Mouse (Mus musculus) MEL (cell line): ENCODE measurements around the gene Gldc. TPM values are rescaled to one million over a fixed set of nuclear protein-coding genes. Genes with fewer than 3 reads are reported as not detected.
A peak's percentile ranks its signal among the peaks of the same experiment; 100 is the strongest.

Source experiments
- DNase-seq: peaks from one replicate; pipeline ENCODE4 v3.0.0; 2011; ENCODE audit warnings: low read depth, low spot score
- H3K27ac ChIP-seq: 2 replicates; pipeline ENCODE4 v1.5.1; 2012; ENCODE audit warnings: low read depth, mild to moderate bottlenecking, control low read depth, low read length, moderate library complexity; ENCODE audit not compliant: control insufficient read depth
- H3K27me3 ChIP-seq, 2 experiments: fragments of 150-350 bp in 1 of 2; sonication (generic) in 1 of 2; 2 replicates each; pipeline ENCODE4 v1.6.1; 2012; ENCODE audit warnings: low read length in 2 of 2, mild to moderate bottlenecking in 2 of 2, improper control_type of control experiment in 1 of 2, moderate library complexity in 1 of 2; ENCODE audit not compliant: insufficient read depth in 2 of 2, control insufficient read depth in 1 of 2
- H3K36me3 ChIP-seq, 2 experiments: 2 replicates each; pipeline ENCODE4 v1.6.1; 2012 to 2014; ENCODE audit warnings: low read length in 2 of 2, improper control_type of control experiment in 1 of 2, inconsistent platforms in 1 of 2, mild to moderate bottlenecking in 1 of 2; ENCODE audit not compliant: insufficient read depth in 2 of 2, control insufficient read depth in 1 of 2
- H3K4me1 ChIP-seq, 2 experiments: fragments of 150-350 bp in 1 of 2; sonication (generic) in 1 of 2; 2 replicates each; pipeline ENCODE4 v1.6.1; 2012; ENCODE audit warnings: low read length in 2 of 2, improper control_type of control experiment in 1 of 2, mild to moderate bottlenecking in 1 of 2; ENCODE audit not compliant: insufficient read depth in 2 of 2, control insufficient read depth in 1 of 2
- H3K4me3 ChIP-seq, 2 experiments: fragments of 150-350 bp in 1 of 2; sonication (generic) in 1 of 2; 2 replicates each; pipeline ENCODE4 v1.5.1; 2012; ENCODE audit warnings: low read depth in 2 of 2, low read length in 2 of 2, mild to moderate bottlenecking in 2 of 2, moderate library complexity in 2 of 2, control low read depth in 1 of 2, improper control_type of control experiment in 1 of 2; ENCODE audit not compliant: control insufficient read depth in 1 of 2, insufficient read depth in 1 of 2
- H3K79me2 ChIP-seq: 2 replicates; pipeline ENCODE4 v1.6.1; 2012; ENCODE audit warnings: mild to moderate bottlenecking, low read length, moderate library complexity; ENCODE audit not compliant: control insufficient read depth, poor library complexity, insufficient read depth
- H3K9ac ChIP-seq: 2 replicates; pipeline ENCODE4 v1.6.1; 2012; ENCODE audit warnings: low read depth, mild to moderate bottlenecking, control low read depth, low read length, moderate library complexity; ENCODE audit not compliant: control insufficient read depth, poor library complexity, severe bottlenecking
- H3K9me3 ChIP-seq: fragments of 150-350 bp; sonication (generic); replicated peaks from 2 replicates; pipeline ENCODE4 v1.6.1; 2012; ENCODE audit warnings: mild to moderate bottlenecking, low read length, improper control_type of control experiment, moderate library complexity; ENCODE audit not compliant: insufficient read depth
- BHLHE40 ChIP-seq: IDR thresholded peaks from 2 replicates; pipeline ENCODE4 v1.6.1; 2012; ENCODE audit warnings: low read depth, mild to moderate bottlenecking, inconsistent platforms, low read length, improper control_type of control experiment, borderline replicate concordance
- CHD2 ChIP-seq: IDR thresholded peaks from 2 replicates; pipeline ENCODE4 v1.6.1; 2011; ENCODE audit warnings: low read length, improper control_type of control experiment
- CTCF ChIP-seq, 3 experiments: IDR thresholded peaks in 2 of 3; conservative IDR thresholded peaks in 1 of 3; 2 replicates each; pipeline ENCODE4 v1.5.1; 2011 to 2012; ENCODE audit warnings: low read length in 3 of 3, low read depth in 2 of 3, mild to moderate bottlenecking in 2 of 3, improper control_type of control experiment in 1 of 3, inconsistent platforms in 1 of 3, mixed read lengths in 1 of 3, moderate library complexity in 1 of 3; ENCODE audit not compliant: control insufficient read depth in 1 of 3, insufficient read depth in 1 of 3, poor library complexity in 1 of 3, severe bottlenecking in 1 of 3
- ELF1 ChIP-seq: IDR thresholded peaks from 2 replicates; pipeline ENCODE4 v1.6.1; 2014; ENCODE audit warnings: low read depth, mild to moderate bottlenecking, inconsistent platforms, low read length, improper control_type of control experiment, moderate library complexity
- EP300 ChIP-seq, 2 experiments: IDR thresholded peaks; 2 replicates each; pipeline ENCODE4 v1.6.1; 2011; ENCODE audit warnings: improper control_type of control experiment in 2 of 2, low read length in 2 of 2, low read depth in 1 of 2, mild to moderate bottlenecking in 1 of 2
- ETS1 ChIP-seq: IDR thresholded peaks from 2 replicates; pipeline ENCODE4 v1.6.1; 2012; ENCODE audit warnings: low read depth, mild to moderate bottlenecking, inconsistent platforms, low read length, improper control_type of control experiment, moderate library complexity
- GABPA ChIP-seq: IDR thresholded peaks from 2 replicates; pipeline ENCODE4 v1.6.1; 2012; ENCODE audit warnings: low read depth, mild to moderate bottlenecking, inconsistent platforms, low read length, improper control_type of control experiment, moderate library complexity
- HCFC1 ChIP-seq: IDR thresholded peaks from 2 replicates; pipeline ENCODE4 v1.6.1; 2012; ENCODE audit warnings: low read depth, mild to moderate bottlenecking, inconsistent platforms, low read length, improper control_type of control experiment, moderate library complexity
- JUND ChIP-seq: IDR thresholded peaks from 2 replicates; pipeline ENCODE4 v1.6.1; 2011; ENCODE audit warnings: low read depth, mild to moderate bottlenecking, improper control_type of control experiment, low read length
- MAX ChIP-seq: IDR thresholded peaks from 2 replicates; pipeline ENCODE4 v1.6.1; 2011; ENCODE audit warnings: low read length, improper control_type of control experiment
- MAZ ChIP-seq: IDR thresholded peaks from 2 replicates; pipeline ENCODE4 v1.6.1; 2012; ENCODE audit warnings: low read depth, mild to moderate bottlenecking, inconsistent platforms, low read length, improper control_type of control experiment
- MEF2A ChIP-seq: IDR thresholded peaks from 2 replicates; pipeline ENCODE4 v1.6.1; 2014; ENCODE audit warnings: low read depth, mild to moderate bottlenecking, inconsistent platforms, low read length, improper control_type of control experiment; ENCODE audit not compliant: poor library complexity, insufficient replicate concordance, severe bottlenecking; ENCODE audit errors: extremely low read depth
- MXI1 ChIP-seq: IDR thresholded peaks from 2 replicates; pipeline ENCODE4 v1.6.1; 2011; ENCODE audit warnings: mild to moderate bottlenecking, low read depth, low read length, improper control_type of control experiment
- MYB ChIP-seq: IDR thresholded peaks from 2 replicates; pipeline ENCODE4 v1.6.1; 2011; ENCODE audit warnings: mild to moderate bottlenecking, low read depth, low read length, improper control_type of control experiment
- NRF1 ChIP-seq: IDR thresholded peaks from 2 replicates; pipeline ENCODE4 v1.6.1; 2014; ENCODE audit warnings: low read depth, mild to moderate bottlenecking, inconsistent platforms, low read length, improper control_type of control experiment, moderate library complexity; ENCODE audit not compliant: poor library complexity, insufficient read depth, severe bottlenecking
- RAD21 ChIP-seq: IDR thresholded peaks from 2 replicates; pipeline ENCODE4 v1.6.1; 2011; ENCODE audit warnings: mild to moderate bottlenecking, low read depth, low read length, improper control_type of control experiment
- RCOR1 ChIP-seq: IDR thresholded peaks from 2 replicates; pipeline ENCODE4 v1.6.1; 2012; ENCODE audit warnings: low read depth, mild to moderate bottlenecking, inconsistent platforms, low read length, improper control_type of control experiment
- SIN3A ChIP-seq: IDR thresholded peaks from 2 replicates; pipeline ENCODE4 v1.6.1; 2012; ENCODE audit warnings: low read length, improper control_type of control experiment, inconsistent platforms
- SMC3 ChIP-seq: IDR thresholded peaks from 2 replicates; pipeline ENCODE4 v1.6.1; 2011; ENCODE audit warnings: low read depth, low read length, improper control_type of control experiment
- TAL1 ChIP-seq: IDR thresholded peaks from 2 replicates; pipeline ENCODE4 v1.6.1; 2012; ENCODE audit warnings: mild to moderate bottlenecking, inconsistent platforms, low read length, moderate library complexity, mixed read lengths
- TCF12 ChIP-seq: IDR thresholded peaks from 2 replicates; pipeline ENCODE4 v1.6.1; 2014; ENCODE audit warnings: low read depth, mild to moderate bottlenecking, inconsistent platforms, low read length, improper control_type of control experiment, moderate library complexity
- UBTF ChIP-seq: IDR thresholded peaks from 2 replicates; pipeline ENCODE4 v1.6.1; 2012; ENCODE audit warnings: low read depth, mild to moderate bottlenecking, inconsistent platforms, low read length, improper control_type of control experiment, moderate library complexity, borderline replicate concordance; ENCODE audit not compliant: insufficient read depth
- USF1 ChIP-seq: IDR thresholded peaks from 2 replicates; pipeline ENCODE4 v1.6.1; 2014; ENCODE audit warnings: low read depth, mild to moderate bottlenecking, inconsistent platforms, low read length, improper control_type of control experiment, moderate library complexity
- ZC3H11A ChIP-seq: IDR thresholded peaks from 2 replicates; pipeline ENCODE4 v1.6.1; 2012; ENCODE audit warnings: low read depth, mild to moderate bottlenecking, inconsistent platforms, low read length, improper control_type of control experiment
- ZKSCAN1 ChIP-seq: IDR thresholded peaks from 2 replicates; pipeline ENCODE4 v1.6.1; 2012; ENCODE audit warnings: low read depth, mild to moderate bottlenecking, inconsistent platforms, low read length, improper control_type of control experiment, moderate library complexity
- polyA plus RNA-seq, 2 experiments: library from polyadenylated mRNA; stranded (reverse) in 1 of 2; unstranded in 1 of 2; fragments of >175 nt in 1 of 2; fragments of >200 nt in 1 of 2; gene quantifications; 2 replicates each; pipeline versions ENCODE4 v1.2.1 to v1.2.4; 2012; ENCODE audit warnings: low replicate concordance in 2 of 2, low read depth in 1 of 2; ENCODE audit not compliant: insufficient read length in 2 of 2, insufficient read depth in 1 of 2, missing spikeins in 1 of 2
- total RNA-seq: library from RNA; depleted of rRNA; stranded (reverse); fragments of 300-350 nt; gene quantifications from 2 replicates; pipeline ENCODE4 v1.2.3, GENCODE M21; 2012

Gldc gene
- total and polyA plus RNA-seq, 3 experiments, result 0.04 to 1.2 TPM; not detected in 1

- no peaks in the 10 kb centered on the region for H3K4me1 ChIP-seq
- no peaks in the 10 kb centered on the region for H3K27me3 ChIP-seq
- no peak overlapping the region for H3K9ac ChIP-seq
- no peak overlapping the region for H3K4me3 ChIP-seq
- no peaks in the 10 kb centered on the region for H3K36me3 ChIP-seq
- no peak overlapping the region for H3K27ac ChIP-seq
- no peaks in the 10 kb centered on the region for H3K9me3 ChIP-seq
- peak; percentile 58 for DNase-seq
- TF ChIP-seq SMC3 (peak; percentile 74), MAX (peak; percentile 36; the same call in 1 of the 2 replicates), RCOR1 (peak; percentile 62; the same call in 1 of the 2 replicates), ZC3H11A (peak; percentile 38; the same call in 1 of the 2 replicates), BHLHE40 (no peak), TAL1 (no peak), UBTF (no peak), HCFC1 (no peak), GABPA (no peak), RAD21 (peak; percentile 67), NRF1 (no peak), CTCF (IDR thresholded peaks at IDR 0.05 in 2 of 3, conservative IDR thresholded peaks at IDR 0.05 in 1 of 3; ENCODE audit: control insufficient read depth in 1 of 3, insufficient read depth in 1 of 3, low read depth in 2 of 3, low read length in 3 of 3, poor library complexity in 1 of 3, severe bottlenecking in 1 of 3) (peak; percentile 72 to 86 (median 76)), EP300 (IDR thresholded peaks at IDR 0.05; ENCODE audit: low read depth in 1 of 2, low read length in 2 of 2) (no peak)
- H3K79me2 ChIP-seq, result no peaks in the 10 kb centered on the region
These were observed 30.1 kb upstream of the Gldc start for GRCm38 (mm10) chr19:30205159-30205816.

DNA sequence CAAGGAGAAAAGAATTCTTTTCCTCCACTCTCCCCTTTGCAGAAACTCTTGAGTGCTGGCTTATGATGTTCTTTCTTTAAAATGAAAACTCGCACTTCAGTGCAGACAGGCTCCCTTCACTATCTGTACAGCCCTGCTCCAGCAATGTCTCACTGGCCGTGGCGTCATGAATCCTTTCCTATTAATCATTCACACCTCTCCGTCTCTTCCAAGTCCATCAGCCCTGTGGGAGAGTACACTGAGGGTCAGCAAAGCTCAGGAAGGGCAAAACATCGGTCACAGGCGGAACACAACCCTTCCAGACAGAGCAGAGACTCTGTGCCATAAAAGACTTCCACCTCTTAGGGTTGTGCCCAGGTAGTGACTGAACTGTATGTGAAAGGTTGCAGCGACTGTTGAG, 26.9 kb upstream of the Gldc start:
- no peak for DNase-seq
- Histone ChIP-seq H3K4me1 (no peaks in the 10 kb centered on the region), H3K36me3 (no peaks in the 10 kb centered on the region), H3K4me3 (no peak overlapping the region)
- TF ChIP-seq MAX (no peak), ETS1 (no peak), ZKSCAN1 (no peak), RCOR1 (no peak), MAZ (no peak), MXI1 (no peak), JUND (no peak), SMC3 (no peak), ELF1 (no peak), UBTF (no peak), CHD2 (no peak), TCF12 (no peak), USF1 (no peak), GABPA (no peak), RAD21 (no peak), MYB (no peak), SIN3A (no peak), MEF2A (no peak)
- TF ChIP-seq, all 39 proteins: peak for 0
- no peaks in the 10 kb centered on the region for H3K79me2 ChIP-seq
- no peak overlapping the region for H3K9ac ChIP-seq
- H3K27me3 ChIP-seq, result no peaks in the 10 kb centered on the region
- H3K9me3 ChIP-seq, result no peaks in the 10 kb centered on the region
- H3K27ac ChIP-seq, result no peak overlapping the region
